Mouse (Mus musculus): ENCODE measurements around the gene Dtnb.

- TF ChIP-seq EP300 (IDR thresholded peaks at IDR 0.05) (no peak), CTCF (IDR thresholded peaks at IDR 0.05) (no peak)
Observed at GRCm38 (mm10) chr12:3538036-3538435, 34.1 kb upstream of the Dtnb start.

All from lung, postnatal 0 days (tissue).